Mouse (Mus musculus): ENCODE measurements at regions not wholly inside any gene's neighbourhood (a gene's known extent, or its start where the extent isn't known, plus 50 kb on each side); places are given as distances from the start of the nearest gene placed in this dataset.

- H3K9me3 ChIP-seq (ENCODE audit: low read length), result no peaks in the 10 kb centered on the region
- WGBS, result 96% methylated on average over 1 of the region's 1 CpGs
Measured at GRCm38 (mm10) chr14:29862032-29862431, 106.1 kb upstream of the Selenok start.

GRCm38 (mm10) chr14:29866455-29867275, 101.4 kb upstream of the Selenok start:
- Histone ChIP-seq H3K27ac (ENCODE audit: low read depth, low read length) (no peak overlapping the region), H3K4me1 (ENCODE audit: insufficient read depth, low read length) (no peaks in the 10 kb centered on the region), H3K9ac (replicated peaks; ENCODE audit: low read length, poor library complexity, severe bottlenecking) (no peak overlapping the region), H3K4me3 (ENCODE audit: low read depth, low read length) (no peak overlapping the region), H3K36me3 (ENCODE audit: insufficient read depth, low read length) (no peaks in the 10 kb centered on the region), H3K4me2 (ENCODE audit: low read depth, low read length, poor library complexity, severe bottlenecking) (no peak overlapping the region), H3K9me3 (ENCODE audit: low read length) (no peaks in the 10 kb centered on the region), H3K27me3 (ENCODE audit: insufficient read depth, low read length) (no peaks in the 10 kb centered on the region)
- no peak for TF ChIP-seq CTCF (IDR thresholded peaks at IDR 0.05)
- ATAC-seq (ENCODE audit: low FRiP score), result no peak
- no peak for DNase-seq (ENCODE audit: low spot score)
- 85% methylated on average over 7 of the region's 7 CpGs for WGBS

More at GRCm38 (mm10) chr14:29862032-29862431, 106.1 kb upstream of the Selenok start:
- ATAC-seq (ENCODE audit: low FRiP score) (no peak), DNase-seq (ENCODE audit: low spot score) (no peak)
- no peak overlapping the region for H3K4me3 ChIP-seq (ENCODE audit: low read depth, low read length)
- no peaks in the 10 kb centered on the region for H3K4me1 ChIP-seq (ENCODE audit: insufficient read depth, low read length)
- H3K36me3 ChIP-seq (ENCODE audit: insufficient read depth, low read length), result no peaks in the 10 kb centered on the region
- no peak overlapping the region for H3K27ac ChIP-seq (ENCODE audit: low read depth, low read length)
- no peak overlapping the region for H3K4me2 ChIP-seq (ENCODE audit: low read depth, low read length, poor library complexity, severe bottlenecking)
- no peak for TF ChIP-seq CTCF (IDR thresholded peaks at IDR 0.05)
- no peaks in the 10 kb centered on the region for H3K27me3 ChIP-seq (ENCODE audit: insufficient read depth, low read length)
- H3K9ac ChIP-seq (replicated peaks; ENCODE audit: low read length, poor library complexity, severe bottlenecking), result no peak overlapping the region

- no peak for TF ChIP-seq CTCF (IDR thresholded peaks at IDR 0.05)
- Histone ChIP-seq H3K27me3 (ENCODE audit: insufficient read depth, low read length) (no peaks in the 10 kb centered on the region), H3K27ac (ENCODE audit: low read depth, low read length) (no peak overlapping the region), H3K9ac (replicated peaks; ENCODE audit: low read length, poor library complexity, severe bottlenecking) (no peak overlapping the region), H3K9me3 (ENCODE audit: low read length) (no peaks in the 10 kb centered on the region), H3K4me3 (ENCODE audit: low read depth, low read length) (no peak overlapping the region), H3K4me2 (ENCODE audit: low read depth, low read length, poor library complexity, severe bottlenecking) (no peak overlapping the region), H3K36me3 (ENCODE audit: insufficient read depth, low read length) (no peaks in the 10 kb centered on the region), H3K4me1 (ENCODE audit: insufficient read depth, low read length) (no peaks in the 10 kb centered on the region)
- DNase-seq (ENCODE audit: low spot score) (no peak), ATAC-seq (ENCODE audit: low FRiP score) (no peak)
- WGBS, result 77% methylated on average over 6 of the region's 6 CpGs
Measured at GRCm38 (mm10) chr14:29867311-29867710, 100.8 kb upstream of the Selenok start.

GRCm38 (mm10) chr14:29869930-29870329, 98.2 kb upstream of the Selenok start:
- no peak overlapping the region for H3K4me3 ChIP-seq (ENCODE audit: low read depth, low read length)
- H3K4me1 ChIP-seq (ENCODE audit: insufficient read depth, low read length), result no peaks in the 10 kb centered on the region
- no peak for DNase-seq (ENCODE audit: low spot score)
- H3K27me3 ChIP-seq (ENCODE audit: insufficient read depth, low read length), result no peaks in the 10 kb centered on the region
- ATAC-seq (ENCODE audit: low FRiP score), result no peak
- 89% methylated on average over 9 of the region's 9 CpGs for WGBS
- H3K27ac ChIP-seq (ENCODE audit: low read depth, low read length), result no peak overlapping the region
- no peak for TF ChIP-seq CTCF (IDR thresholded peaks at IDR 0.05)
- no peak overlapping the region for H3K9ac ChIP-seq (replicated peaks; ENCODE audit: low read length, poor library complexity, severe bottlenecking)
- H3K9me3 ChIP-seq (ENCODE audit: low read length), result no peaks in the 10 kb centered on the region
- H3K4me2 ChIP-seq (ENCODE audit: low read depth, low read length, poor library complexity, severe bottlenecking), result no peak overlapping the region
- no peaks in the 10 kb centered on the region for H3K36me3 ChIP-seq (ENCODE audit: insufficient read depth, low read length)

GRCm38 (mm10) chr14:29876668-29877067, 91.4 kb upstream of the Selenok start:
- H3K9me3 ChIP-seq (ENCODE audit: low read length), result no peaks in the 10 kb centered on the region
- ATAC-seq (ENCODE audit: low FRiP score), result no peak
- WGBS, result 92% methylated on average over 4 of the region's 4 CpGs
- H3K36me3 ChIP-seq (ENCODE audit: insufficient read depth, low read length), result no peaks in the 10 kb centered on the region
- no peaks in the 10 kb centered on the region for H3K27me3 ChIP-seq (ENCODE audit: insufficient read depth, low read length)
- TF ChIP-seq CTCF (IDR thresholded peaks at IDR 0.05), result no peak
- DNase-seq (ENCODE audit: low spot score), result no peak
- H3K4me2 ChIP-seq (ENCODE audit: low read depth, low read length, poor library complexity, severe bottlenecking), result no peak overlapping the region
- H3K4me1 ChIP-seq (ENCODE audit: insufficient read depth, low read length), result no peaks in the 10 kb centered on the region
- H3K4me3 ChIP-seq (ENCODE audit: low read depth, low read length), result no peak overlapping the region
- H3K9ac ChIP-seq (replicated peaks; ENCODE audit: low read length, poor library complexity, severe bottlenecking), result no peak overlapping the region
- no peak overlapping the region for H3K27ac ChIP-seq (ENCODE audit: low read depth, low read length)

- Histone ChIP-seq H3K4me1 (ENCODE audit: insufficient read depth, low read length) (no peaks in the 10 kb centered on the region), H3K9me3 (ENCODE audit: low read length) (no peaks in the 10 kb centered on the region), H3K4me2 (ENCODE audit: low read depth, low read length, poor library complexity, severe bottlenecking) (no peak overlapping the region), H3K27ac (ENCODE audit: low read depth, low read length) (no peak overlapping the region), H3K36me3 (ENCODE audit: insufficient read depth, low read length) (no peaks in the 10 kb centered on the region), H3K27me3 (ENCODE audit: insufficient read depth, low read length) (no peaks in the 10 kb centered on the region), H3K9ac (replicated peaks; ENCODE audit: low read length, poor library complexity, severe bottlenecking) (no peak overlapping the region), H3K4me3 (ENCODE audit: low read depth, low read length) (no peak overlapping the region)
- DNase-seq (ENCODE audit: low spot score), result no peak
- WGBS, result 75% methylated on average over 11 of the region's 11 CpGs
- TF ChIP-seq CTCF (IDR thresholded peaks at IDR 0.05), result no peak
- ATAC-seq (ENCODE audit: low FRiP score), result no peak
Measured at GRCm38 (mm10) chr14:29877671-29878422, 90.3 kb upstream of the Selenok start.
